Mouse (Mus musculus) gastrocnemius, adult 2 months (tissue): Measurements from ENCODE around the gene Vmn1r79. TPM values are rescaled to one million over a fixed set of nuclear protein-coding genes. Genes with fewer than 3 reads are reported as not detected.
"Not testable (repeated sequence)": the region's sequence is repeated elsewhere in the genome, so short reads cannot be mapped to it uniquely, and the experiment has no call there.

ENCODE experiments used
- DNase-seq: peaks from one replicate; pipeline ENCODE4 v3.0.0; 2022
- H3K27ac ChIP-seq: fragments of 200-600 bp; 2 replicates; pipeline ENCODE4 v1.8.1; 2022; ENCODE audit warnings: mild to moderate bottlenecking
- H3K4me3 ChIP-seq: fragments of 200-600 bp; 2 replicates; pipeline ENCODE4 v1.8.1; 2022; ENCODE audit warnings: mild to moderate bottlenecking, moderate library complexity
- CTCF ChIP-seq: fragments of 200-600 bp; IDR thresholded peaks from 2 replicates; pipeline ENCODE4 v1.8.1; 2022; ENCODE audit warnings: antibody characterized with exemption, mild to moderate bottlenecking, moderate library complexity
- intact Hi-C: fragments of 180-260 bp; cut with DNase I; formaldehyde crosslinking; loops from one replicate; pipeline ENCODE4 v1.15.1; 2025
- long read RNA-seq, 2 experiments: library from polyadenylated mRNA; stranded (forward); transcript quantifications; one replicate each; pipeline ENCODE4 v2.0.0; 2021
- total RNA-seq, 2 experiments: library from RNA; stranded (reverse); gene quantifications; 2 replicates each; pipeline ENCODE4 v1.2.3; 2021

The Vmn1r79 gene
- not detected for total RNA-seq
- long read RNA-seq, experiment 1, result 0 reads
- long read RNA-seq, experiment 2, result 0 reads

DNA sequence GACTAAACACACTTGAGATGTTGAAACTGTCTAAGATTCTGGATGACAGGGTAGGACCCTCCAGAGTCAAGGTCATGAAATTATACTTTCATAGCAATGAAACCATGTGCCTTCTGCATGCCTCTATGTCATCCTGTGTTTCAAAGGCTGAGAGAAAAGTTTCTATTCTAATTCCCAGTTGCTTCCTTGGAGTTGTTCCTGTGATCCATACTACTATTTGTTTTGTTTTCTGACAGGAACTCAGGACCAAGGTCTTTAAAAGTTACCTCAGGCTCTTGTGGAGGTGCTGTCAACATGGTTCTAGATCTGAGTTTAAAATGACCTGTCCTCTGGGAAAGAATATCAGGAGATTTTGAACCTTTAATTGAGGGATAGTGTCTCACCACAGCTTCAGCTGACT lies at the start of gene Vmn1r79:
TSS of gene Vmn1r79 (plus strand) at position 301 of the 400 bp plus-strand sequence.
- H3K27ac ChIP-seq, intact Hi-C loops, H3K4me3 ChIP-seq, DNase-seq: not testable (repeated sequence)

DNA sequence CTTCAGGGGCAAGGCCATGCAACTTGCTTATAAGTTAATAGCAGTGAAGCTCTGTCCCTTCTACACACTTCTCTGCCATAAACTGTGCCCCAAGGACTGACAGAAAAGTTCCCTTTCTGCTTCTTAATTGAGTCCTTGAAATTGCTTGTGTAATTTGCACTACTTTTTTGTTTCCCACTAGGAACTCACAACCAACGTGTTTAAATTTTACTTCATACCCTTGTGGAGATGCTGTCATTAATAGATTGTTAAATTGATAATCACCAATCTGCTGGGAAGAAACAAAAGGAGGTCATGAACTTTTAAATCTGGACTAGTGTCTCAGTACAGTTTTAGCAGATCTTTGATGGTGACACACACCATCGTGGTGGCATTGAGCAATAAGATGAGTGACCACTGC lies 21.1 kb upstream of the Vmn1r79 start, which contains the start of gene Vmn1r78:
TSS of gene Vmn1r78 (plus strand) at position 301 of the 400 bp plus-strand sequence.
- TF ChIP-seq CTCF, result no peak
- intact Hi-C loops, result no loop called here
- H3K4me3 ChIP-seq, result no peak within 1 kb of the TSS
- H3K27ac ChIP-seq, result no peak within 1 kb of the TSS
- DNase-seq, result no peak

DNA sequence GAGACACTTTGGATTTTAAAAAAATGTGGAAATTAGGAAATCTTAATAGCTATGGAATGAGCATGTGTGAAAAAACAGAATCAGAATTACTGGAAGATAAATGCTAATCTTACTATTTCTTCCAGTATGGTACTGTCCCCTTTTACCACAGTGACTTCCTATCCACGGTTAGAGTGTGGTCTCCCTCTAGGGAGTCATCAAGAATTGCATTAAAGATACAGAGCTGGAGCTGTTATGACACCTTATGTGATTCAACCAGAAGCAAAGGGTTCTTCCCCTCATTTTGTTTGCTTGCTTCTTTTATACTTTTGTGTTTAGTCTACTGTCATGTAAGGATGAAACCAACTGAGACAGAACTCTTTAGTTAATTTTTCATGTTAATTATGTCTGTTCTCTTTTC lies 14.6 kb upstream of the Vmn1r79 start:
- DNase-seq, intact Hi-C loops, H3K27ac ChIP-seq, H3K4me3 ChIP-seq: not testable (repeated sequence)

DNA sequence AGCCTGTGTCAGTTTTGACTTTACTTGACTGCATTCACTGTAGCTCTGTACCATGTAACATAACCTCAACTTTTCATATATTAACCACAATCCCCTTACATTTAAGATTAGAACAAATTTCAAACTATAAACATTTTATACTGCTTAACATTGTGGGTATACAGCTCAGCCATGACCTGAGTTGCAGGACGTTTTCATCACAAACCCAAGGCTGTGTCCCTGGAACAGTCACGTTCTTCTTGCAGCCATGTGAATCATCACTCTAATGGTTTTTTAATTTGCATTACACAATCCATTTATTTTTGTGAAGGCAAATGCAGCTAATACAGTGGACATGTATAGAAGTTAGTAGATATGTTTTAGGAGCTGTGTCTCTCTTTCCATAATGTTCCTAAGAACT lies 1.8 kb downstream of the Vmn1r79 start:
- intact Hi-C loops, H3K4me3 ChIP-seq, DNase-seq, H3K27ac ChIP-seq: not testable (repeated sequence)

DNA sequence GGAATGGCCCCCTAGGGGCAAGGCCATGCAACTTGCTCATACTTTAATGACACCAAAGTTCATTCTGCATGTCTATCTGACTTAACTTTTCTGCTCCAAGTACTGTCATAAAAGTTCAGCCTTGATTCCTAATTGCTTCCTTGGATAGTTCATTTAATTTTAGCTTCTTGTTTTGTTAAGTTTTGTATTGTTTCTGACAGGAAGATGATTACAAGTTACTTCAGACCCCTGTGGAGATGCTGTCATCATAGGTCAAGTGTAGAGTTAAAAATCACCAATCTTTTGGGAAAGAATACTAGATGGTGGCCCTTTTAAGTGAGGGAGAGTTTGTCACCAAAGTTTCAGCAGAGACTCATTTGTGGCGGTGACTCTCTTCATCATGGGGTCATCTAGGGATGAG lies 17.9 kb downstream of the Vmn1r79 start, which contains the start of gene Vmn1r80:
TSS of gene Vmn1r80 (plus strand) at position 301 of the 400 bp plus-strand sequence.
- Histone ChIP-seq H3K4me3 (no peak within 1 kb of the TSS), H3K27ac (no peak within 1 kb of the TSS)
- TF ChIP-seq CTCF, result no peak
- DNase-seq, result no peak
- intact Hi-C loops, result no loop called here

DNA sequence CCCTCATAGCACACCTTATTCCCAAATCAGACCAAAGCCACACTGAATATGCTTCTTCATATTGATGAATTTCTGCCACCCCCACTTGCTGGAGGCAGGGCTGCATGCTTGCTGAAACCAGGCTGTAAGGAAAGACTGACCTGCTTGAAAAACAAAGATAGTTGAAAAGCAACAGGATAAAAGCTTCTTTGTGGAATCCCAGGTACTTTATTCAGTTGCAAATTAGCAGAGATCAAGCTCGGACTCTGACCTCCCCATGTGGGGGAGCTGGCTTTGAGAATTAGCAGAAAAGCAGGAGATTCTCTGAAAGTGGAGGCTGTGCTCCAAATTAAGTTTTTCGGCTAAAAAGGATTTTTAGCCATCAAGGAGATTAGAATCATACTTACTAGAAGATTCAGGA lies 33.1 kb downstream of the Vmn1r79 start:
- no peak for DNase-seq
- H3K4me3 ChIP-seq, result no peak overlapping the region
- no peak overlapping the region for H3K27ac ChIP-seq
- no peak for TF ChIP-seq CTCF
- intact Hi-C loops, result no loop called here

Other genes with a start within 250 kb of the Vmn1r79 start
- not detected for gene Vmn1r76, start 233.1 kb upstream of the Vmn1r79 start, total RNA-seq
- not detected for gene Vmn1r77, start 134.5 kb upstream of the Vmn1r79 start, total RNA-seq
- not detected for gene Vmn1r78, start 21.0 kb upstream of the Vmn1r79 start, total RNA-seq
- gene Vmn1r80, start 18.0 kb downstream of the Vmn1r79 start, total RNA-seq, result not detected
- gene Vmn1r81, start 97.0 kb downstream of the Vmn1r79 start, total RNA-seq, result not detected
- not detected for gene Vmn1r82, start 129.2 kb downstream of the Vmn1r79 start, total RNA-seq
- not detected for gene Vmn1r83, start 158.2 kb downstream of the Vmn1r79 start, total RNA-seq
- gene Vmn1r84, start 198.0 kb downstream of the Vmn1r79 start, total RNA-seq, result not detected